Mouse (Mus musculus) monocyte, adult 59 days (primary cell): ENCODE results near the gene Dars2. TPM values are rescaled to one million over a fixed set of nuclear protein-coding genes. Genes with fewer than 3 reads are reported as not detected.

Experiments used
- total RNA-seq, 2 experiments: library from RNA; stranded (reverse); gene quantifications; one replicate each; pipeline ENCODE4 v1.2.4; 2023

Gene Dars2
- 10 to 100 TPM; 10.8 to 13.9 TPM for total RNA-seq

DNA sequence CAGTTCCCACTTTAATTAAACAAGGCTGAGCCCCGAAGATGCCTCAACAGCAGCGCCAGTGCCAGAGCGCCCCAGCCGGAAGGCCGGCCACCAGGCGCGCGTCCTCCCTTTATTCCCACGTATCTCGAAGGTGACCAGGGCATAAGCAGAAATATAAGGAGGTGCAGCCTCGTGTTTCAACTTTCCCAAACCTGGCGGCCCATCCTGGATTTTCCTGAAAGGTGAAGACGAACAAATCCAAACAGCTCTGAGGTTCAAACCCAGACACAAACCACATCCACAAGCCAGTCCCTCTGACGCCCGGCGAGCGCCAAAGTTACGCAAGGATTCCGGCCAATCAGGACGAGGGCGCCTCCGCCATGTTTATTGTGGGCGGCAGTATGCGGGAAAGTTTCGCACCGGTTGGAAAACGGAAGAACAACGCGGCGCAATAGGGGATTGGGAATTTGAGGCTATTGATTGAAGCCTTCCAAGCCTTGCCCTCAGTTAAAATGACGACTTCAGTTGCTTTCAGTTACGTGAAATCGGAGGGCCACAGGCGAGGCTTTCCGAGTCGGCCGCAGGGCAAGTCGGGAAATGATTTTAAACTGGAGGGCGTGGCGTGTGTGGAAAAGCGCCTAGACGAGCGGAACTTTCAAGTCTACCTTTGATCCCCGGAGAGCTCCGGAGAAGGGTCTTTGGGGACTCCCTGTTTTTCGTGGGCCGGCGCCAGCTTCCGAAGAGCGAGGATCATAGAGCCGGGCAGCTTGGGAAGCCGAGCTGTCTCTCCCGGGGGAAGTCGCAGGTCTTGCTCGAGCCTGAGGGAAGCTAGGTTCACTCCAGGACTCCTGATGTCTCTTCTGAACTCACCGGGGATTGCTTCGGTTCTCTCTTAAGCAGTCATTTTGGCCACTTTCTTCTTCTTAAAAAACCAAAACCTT lies at the start of gene Dars2, which contains the start of gene Cenpl:
Dars2 (minus strand) TSS at position 307 of the 920 bp plus-strand sequence.
Cenpl (plus strand) TSS at position 362 of the 920 bp plus-strand sequence.

DNA sequence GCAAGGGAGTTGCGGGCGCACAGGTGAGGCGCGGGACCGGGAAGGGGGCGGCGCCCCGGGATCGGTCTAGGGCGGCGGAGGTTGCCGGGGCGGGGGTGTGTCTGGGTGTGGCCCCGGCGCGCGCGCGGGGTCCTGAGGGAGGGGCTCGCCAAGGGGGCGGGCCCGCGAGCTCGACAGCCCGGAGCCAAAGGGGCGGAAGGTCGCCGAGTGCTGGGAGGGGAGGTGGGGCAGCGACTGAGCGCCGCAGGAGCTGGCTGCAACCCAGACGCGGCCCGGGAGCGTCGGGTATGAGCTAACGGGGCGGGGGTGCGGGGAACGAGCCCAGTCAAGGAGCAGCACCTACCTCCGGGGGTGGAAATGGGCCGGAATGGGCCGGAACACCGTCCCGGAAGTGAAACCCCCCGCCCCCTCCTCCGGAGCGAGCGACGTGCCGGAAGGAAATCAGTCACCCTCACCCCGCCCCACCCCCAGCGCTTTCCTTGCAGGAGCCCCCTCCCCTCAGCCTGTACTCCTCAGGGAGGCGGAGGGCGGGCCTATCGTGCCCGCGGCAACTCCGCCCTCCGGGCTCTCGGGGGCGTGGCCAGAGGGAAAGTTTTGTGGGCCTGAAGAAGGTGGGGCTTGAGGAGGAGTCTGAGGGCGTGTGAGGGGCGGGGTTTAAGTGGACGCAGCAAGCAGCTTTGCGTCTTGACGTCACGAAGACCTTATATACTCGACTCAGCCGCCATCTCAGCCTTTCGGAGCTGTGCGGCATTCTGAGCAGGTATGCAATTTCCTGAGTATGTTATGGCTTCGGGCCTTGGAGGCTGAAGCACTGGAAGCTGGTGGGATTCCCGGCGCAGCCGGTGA lies 35.8 kb downstream of the Dars2 start, which contains the start of gene Zbtb37:
Zbtb37 (minus strand) TSS at position 415 of the 846 bp plus-strand sequence.

Other genes starting within 250 kb of the Dars2 start
- gene Rc3h1, start 164.2 kb downstream of the Dars2 start, total RNA-seq, result 10 to 100 TPM; 52.1 to 55.3 TPM
- 1 to 10 TPM; 1.2 to 2.2 TPM for gene Serpinc1, start 92.1 kb downstream of the Dars2 start, total RNA-seq
- gene Zbtb37, start 35.8 kb downstream of the Dars2 start, total RNA-seq, result 10 to 100 TPM in 1 of 2 experiments, 1 to 10 TPM in 1; 9.7 to 10.6 TPM
- 10 to 100 TPM in 1 of 2 experiments, 1 to 10 TPM in 1; 8.1 to 10.9 TPM for gene Cenpl, start 55 bp upstream of the Dars2 start, total RNA-seq
- 10 to 100 TPM; 20.1 to 22.8 TPM for gene Klhl20, start 60.9 kb upstream of the Dars2 start, total RNA-seq
- not detected for gene Ankrd45, start 72.0 kb upstream of the Dars2 start, total RNA-seq
- not detected for gene Tex50, start 88.7 kb upstream of the Dars2 start, total RNA-seq
- gene Prdx6, start 180.6 kb upstream of the Dars2 start, total RNA-seq, result 100 to 1,000 TPM; 184 to 192 TPM